In the genomic region with DNA sequence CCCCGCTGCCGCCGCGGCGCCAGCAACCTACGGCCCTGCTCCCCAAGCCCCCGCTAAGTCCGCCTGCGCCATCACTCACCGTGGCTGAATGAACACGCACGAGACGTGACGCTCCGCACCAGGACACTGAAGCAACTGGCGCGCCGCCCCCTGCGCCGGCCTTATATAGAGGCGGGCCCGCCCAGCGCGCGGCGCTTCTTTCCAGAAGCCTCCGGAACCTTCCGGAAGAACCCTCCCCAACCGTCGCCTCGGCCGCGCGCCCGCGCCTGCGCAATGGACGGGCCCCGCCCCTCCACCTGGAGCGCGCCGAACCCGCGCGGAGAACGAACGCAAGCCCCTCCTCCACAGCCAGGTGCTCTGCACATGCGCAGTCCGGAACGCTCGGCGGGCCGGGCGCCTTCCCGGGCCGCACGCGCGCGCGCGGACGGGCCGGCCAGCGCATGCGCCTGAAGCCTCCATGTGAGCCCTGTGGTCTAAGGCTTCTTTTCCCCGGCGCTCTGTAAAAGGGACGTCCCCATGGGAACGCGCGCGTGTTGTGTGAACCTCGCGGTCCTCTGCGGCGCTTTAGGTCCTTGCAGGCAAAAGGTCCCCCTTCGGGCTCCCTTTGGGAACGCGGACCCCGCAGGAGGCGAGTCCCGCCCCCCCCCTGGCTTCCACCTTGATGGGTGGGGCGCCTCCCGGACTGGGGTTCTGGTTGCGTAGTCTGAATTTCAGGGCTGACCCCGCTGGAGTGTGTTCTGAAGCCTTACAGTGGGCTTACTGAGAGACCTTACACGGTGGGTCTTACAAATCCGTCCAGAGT, we compare ENCODE assay signal across 8 mouse cellular contexts. TPM values are rescaled to one million over a fixed set of nuclear protein-coding genes. Genes with fewer than 3 reads are reported as not detected.
DNase-seq lines count a peak whose midpoint lies in the region; ATAC-seq and TF ChIP-seq lines count a peak whose summit lies in the region.

No protein-coding gene starts in this region.

- peak overlapping the region; percentile 68 for H3K4me2 ChIP-seq in forebrain, embryonic 13.5 days
- H3K4me2 ChIP-seq in neural tube, embryonic 15.5 days, result peak overlapping the region; percentile 86

- intact Hi-C loops in heart, postnatal 14 days (cut with DNase I), result no loop called here

- peak; percentile 96 for ATAC-seq in forebrain, embryonic 13.5 days
- ATAC-seq in neural tube, embryonic 15.5 days (ENCODE audit: low FRiP score), result peak; percentile 95

- no peaks in the 10 kb centered on the region for H3K9me3 ChIP-seq in E14TG2a.4 (ENCODE audit: low read length)
- H3K9me3 ChIP-seq in forebrain, embryonic 13.5 days (replicated peaks), result no peaks in the 10 kb centered on the region
- H3K9me3 ChIP-seq in neural tube, embryonic 15.5 days (replicated peaks), result no peaks in the 10 kb centered on the region

- H3K4me1 ChIP-seq in E14TG2a.4 (replicated peaks; ENCODE audit: low read depth, low read length), result peaks cover 53% of the 10 kb centered on the region
- H3K4me1 ChIP-seq in forebrain, embryonic 13.5 days, result peaks cover 20% of the 10 kb centered on the region
- peaks cover 18% of the 10 kb centered on the region for H3K4me1 ChIP-seq in neural tube, embryonic 15.5 days

- H3K4me3 ChIP-seq in E14TG2a.4 (replicated peaks; ENCODE audit: low read length), result peak overlapping the region; percentile 99
- peak overlapping the region; percentile 98 for H3K4me3 ChIP-seq in forebrain, embryonic 13.5 days
- H3K4me3 ChIP-seq in neural tube, embryonic 15.5 days (replicated peaks), result peak overlapping the region; percentile 86

- peaks cover 43% of the 10 kb centered on the region for H3K36me3 ChIP-seq in E14TG2a.4 (ENCODE audit: insufficient read depth, low read length)
- H3K36me3 ChIP-seq in forebrain, embryonic 13.5 days (ENCODE audit: poor library complexity, severe bottlenecking), result peaks cover 27% of the 10 kb centered on the region
- H3K36me3 ChIP-seq in neural tube, embryonic 15.5 days, result peaks cover 21% of the 10 kb centered on the region

- peak overlapping the region; percentile 99 for H3K9ac ChIP-seq in forebrain, embryonic 13.5 days
- H3K9ac ChIP-seq in neural tube, embryonic 15.5 days (replicated peaks), result peak overlapping the region; percentile 98

- under 1% methylated on average over 89 of the region's 89 CpGs for WGBS in forebrain, embryonic 13.5 days
- WGBS in neural tube, embryonic 15.5 days, result under 1% methylated on average over 89 of the region's 89 CpGs

- H3K27me3 ChIP-seq in E14TG2a.4 (ENCODE audit: insufficient read depth, low read length), result no peaks in the 10 kb centered on the region
- peaks cover 3% of the 10 kb centered on the region; the same call in 1 of the 2 replicates for H3K27me3 ChIP-seq in forebrain, embryonic 13.5 days
- H3K27me3 ChIP-seq in neural tube, embryonic 15.5 days (replicated peaks), result no peaks in the 10 kb centered on the region

- TF ChIP-seq CTCF in E14TG2a.4 (conservative IDR thresholded peaks at IDR 0.05; ENCODE audit: low read length), result no peak

- peak overlapping the region; percentile 97 for H3K27ac ChIP-seq in forebrain, embryonic 13.5 days
- H3K27ac ChIP-seq in neural tube, embryonic 15.5 days (replicated peaks), result peak overlapping the region; percentile 97

- peak; percentile 93 for DNase-seq in c-Kit-positive CD71-positive TER-119-positive erythroid progenitor cells, embryonic 14.5 days (ENCODE audit: low spot score)
- peak; percentile 99 to 100 for DNase-seq in heart, postnatal 14 days
- peak; percentile 98 for DNase-seq in layer of hippocampus, adult 11-12 months (ENCODE audit: low spot score)
- DNase-seq in lung, adult 18-20 months, result peak; percentile 95 to 98
- peak; percentile 98 for DNase-seq in testis, postnatal 14 days (ENCODE audit: low spot score)

RNA-seq across cellular contexts. Expression of a gene that starts 6.2 kb away (rescaled TPM):
- polyA plus RNA-seq in forebrain, embryonic 13.5 days (2015; fragmentation: Nextera tagmentation; extraction: Ambion mirVana), result 1,477 and 1,490 TPM in 2 replicates
- total RNA-seq in heart, postnatal 14 days (2021), result 100 to 1,000 TPM in 1 of 2 experiments, 10 to 100 TPM in 1; 98.6 to 163 TPM
- polyA plus RNA-seq in neural tube, embryonic 15.5 days (2015; fragmentation: Nextera tagmentation; extraction: Ambion mirVana), result 1,438 and 1,488 TPM in 2 replicates

RNA-seq across cellular contexts. Expression of a gene that starts 14.0 kb away (rescaled TPM):
- polyA plus RNA-seq in forebrain, embryonic 13.5 days (2015; fragmentation: Nextera tagmentation; extraction: Ambion mirVana), result 0.25 and 0.53 TPM in 2 replicates
- total RNA-seq in heart, postnatal 14 days (2021), result not detected
- 0.17 TPM in 1 of 2 replicates, not detected in the other for polyA plus RNA-seq in neural tube, embryonic 15.5 days (2015; fragmentation: Nextera tagmentation; extraction: Ambion mirVana)

RNA-seq across cellular contexts. Expression of a gene that starts 41.4 kb away (rescaled TPM):
- 26.9 and 29.9 TPM in 2 replicates for polyA plus RNA-seq in forebrain, embryonic 13.5 days (2015; fragmentation: Nextera tagmentation; extraction: Ambion mirVana)
- total RNA-seq in heart, postnatal 14 days (2021), result 10 to 100 TPM; 32.9 to 35.2 TPM
- polyA plus RNA-seq in neural tube, embryonic 15.5 days (2015; fragmentation: Nextera tagmentation; extraction: Ambion mirVana), result 23.2 and 24.2 TPM in 2 replicates

Comparison
In these comparisons a context has a peak if more than half of its experiments do, and no peak if none do; other contexts are left out.
1. Peak in every context shown above with its lines: DNase-seq, ATAC-seq, H3K4me3 ChIP-seq and H3K27ac ChIP-seq.